ENCODE assay signal across 17 mouse cellular contexts in genomic region chr6:126245986-126246385, GRCm38 (mm10).
"Had no signal": no experiment of that assay in that cellular context is flagged by ENCODE, and none has a peak within 500 bp of the region (broad histone marks: within the 10 kb centered on the region; RNA-seq: fewer than 3 reads in every experiment).

No protein-coding gene starts in this region.

- ATAC-seq: intestine, embryonic 15.5 days; liver, postnatal 0 days; midbrain, embryonic 16.5 days had no signal

- DNase-seq: liver; liver, embryonic 13.5 days; liver, postnatal 0 days; lung, postnatal 14 days; right cerebral cortex, adult 18-20 months; right cerebral cortex, postnatal 25 days; thymus, postnatal 14 days had no signal

- H3K27ac ChIP-seq: hindbrain, embryonic 14.5 days; intestine, embryonic 15.5 days; limb, embryonic 12.5 days; liver, embryonic 13.5 days; lung, embryonic 15.5 days; macrophage; midbrain, embryonic 12.5 days; neural tube, embryonic 13.5 days; stomach, postnatal 0 days had no signal

- H3K27me3 ChIP-seq: intestine, embryonic 15.5 days; limb, embryonic 12.5 days; liver, embryonic 13.5 days; lung, embryonic 15.5 days; megakaryocyte, embryonic 14.5 days; midbrain, embryonic 12.5 days; neural tube, embryonic 13.5 days had no signal

- H3K36me3 ChIP-seq: intestine, embryonic 15.5 days; limb, embryonic 12.5 days; liver, embryonic 13.5 days; lung, embryonic 15.5 days; midbrain, embryonic 12.5 days; neural tube, embryonic 13.5 days had no signal

- H3K4me3 ChIP-seq: intestine, embryonic 15.5 days; limb, embryonic 12.5 days; liver, embryonic 13.5 days; lung, embryonic 15.5 days; megakaryocyte, embryonic 14.5 days; midbrain, embryonic 12.5 days; neural tube, embryonic 13.5 days had no signal

- H3K9ac ChIP-seq: hindbrain, embryonic 14.5 days; intestine, embryonic 15.5 days; limb, embryonic 12.5 days; liver, embryonic 13.5 days; liver, postnatal 0 days; lung, embryonic 15.5 days; midbrain, embryonic 12.5 days; neural tube, embryonic 13.5 days had no signal

- H3K9me3 ChIP-seq: intestine, embryonic 15.5 days; liver, embryonic 13.5 days; lung, embryonic 15.5 days; neural tube, embryonic 13.5 days had no signal

- H3K4me1 ChIP-seq: intestine, embryonic 15.5 days; limb, embryonic 12.5 days; liver, embryonic 13.5 days; megakaryocyte, embryonic 14.5 days; midbrain, embryonic 12.5 days had no signal

- H3K4me2 ChIP-seq: hindbrain, embryonic 14.5 days; intestine, embryonic 15.5 days; limb, embryonic 12.5 days; liver, embryonic 13.5 days; lung, embryonic 15.5 days; midbrain, embryonic 12.5 days; neural tube, embryonic 13.5 days had no signal
